ENCODE assay signal across 18 mouse cellular contexts in the genomic region with DNA sequence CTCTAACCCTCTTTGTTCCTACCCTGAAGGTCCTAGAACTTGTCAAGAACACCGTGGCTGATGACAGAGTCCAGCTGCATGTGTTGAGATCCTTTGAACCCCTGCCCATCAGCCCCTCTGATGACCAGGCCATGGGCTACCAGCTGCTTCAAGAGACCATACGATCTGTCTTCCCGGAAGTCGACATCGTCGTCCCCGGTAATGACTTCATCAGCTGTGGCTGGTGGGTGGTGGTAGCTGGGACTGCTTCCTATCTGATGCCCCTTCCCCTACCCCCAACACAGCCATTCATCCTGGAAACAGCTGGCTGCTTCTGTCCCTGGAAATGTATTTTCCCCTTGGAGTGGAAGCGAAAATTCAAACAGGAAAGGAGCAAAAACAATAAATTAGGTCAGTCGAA. TPM values are rescaled to one million over a fixed set of nuclear protein-coding genes. Genes with fewer than 3 reads are reported as not detected.
"Had no signal": no experiment of that assay in that cellular context is flagged by ENCODE, and none has a peak within 500 bp of the region (broad histone marks: within the 10 kb centered on the region; RNA-seq: fewer than 3 reads in every experiment).

No protein-coding gene starts in this region.

- H3K36me3 ChIP-seq: midbrain, embryonic 10.5 days; midbrain, embryonic 12.5 days; neural tube, embryonic 12.5 days had no signal

- ATAC-seq: midbrain, embryonic 16.5 days had no signal

- H3K27ac ChIP-seq: liver, embryonic 14.5 days; midbrain, embryonic 10.5 days; midbrain, embryonic 12.5 days; neural tube, embryonic 12.5 days had no signal

- H3K9ac ChIP-seq: liver, embryonic 14.5 days; midbrain, embryonic 12.5 days; neural tube, embryonic 12.5 days had no signal

- H3K4me2 ChIP-seq: liver, embryonic 11.5 days; midbrain, embryonic 12.5 days; neural tube, embryonic 12.5 days had no signal

- H3K4me3 ChIP-seq: midbrain, embryonic 10.5 days; midbrain, embryonic 12.5 days; myocyte; neural tube, embryonic 12.5 days had no signal

- H3K9me3 ChIP-seq: midbrain, embryonic 10.5 days; midbrain, embryonic 12.5 days; neural tube, embryonic 12.5 days had no signal

- H3K27me3 ChIP-seq: midbrain, embryonic 12.5 days; neural tube, embryonic 12.5 days had no signal

- H3K4me1 ChIP-seq: midbrain, embryonic 10.5 days; midbrain, embryonic 12.5 days; neural tube, embryonic 12.5 days had no signal

- DNase-seq: lung, adult 18-20 months; midbrain, embryonic 14.5 days; retina, postnatal 1 day; right cerebral cortex, adult 18-20 months; right cerebral cortex, postnatal 25 days; right cerebral cortex, postnatal 4 days; spleen, adult 18-20 months; thymus, adult 18-20 months; thymus, postnatal 14 days; thymus, postnatal 36 days had no signal

RNA-seq across cellular contexts. Expression of a gene that starts 14.8 kb away (rescaled TPM):
- total RNA-seq: megakaryocyte-erythroid progenitor cell, adult 5-6 weeks had no signal
